Mouse (Mus musculus) small intestine, adult 2 months (tissue): ENCODE measurements at regions not wholly inside any gene's neighbourhood (a gene's known extent, or its start where the extent isn't known, plus 50 kb on each side); places are given as distances from the start of the nearest gene placed in this dataset.
A peak's percentile ranks its signal among the peaks of the same experiment; 100 is the strongest.

ENCODE experiments used
- H3K27ac ChIP-seq: fragments of 200-500 bp; 2 replicates; pipeline ENCODE4 v1.5.1; 2012; ENCODE audit warnings: low read depth, low read length, control low read depth, inconsistent platforms; ENCODE audit not compliant: insufficient read depth
- H3K27me3 ChIP-seq: fragments of 200-500 bp; 2 replicates; pipeline ENCODE4 v1.6.1; 2012; ENCODE audit warnings: mild to moderate bottlenecking, moderate library complexity, low read length, inconsistent platforms; ENCODE audit not compliant: control insufficient read depth, insufficient read depth
- H3K36me3 ChIP-seq: fragments of 200-500 bp; 2 replicates; pipeline ENCODE4 v1.6.1; 2012; ENCODE audit warnings: mild to moderate bottlenecking, low read length, control low read depth, inconsistent platforms; ENCODE audit not compliant: control insufficient read depth, insufficient read depth
- H3K4me1 ChIP-seq: fragments of 200-500 bp; 2 replicates; pipeline ENCODE4 v1.6.1; 2012; ENCODE audit warnings: low read length, inconsistent platforms, mixed read lengths; ENCODE audit not compliant: control insufficient read depth, insufficient read depth, insufficient read length
- H3K4me3 ChIP-seq: fragments of 200-500 bp; 2 replicates; pipeline ENCODE4 v1.5.1; 2012; ENCODE audit warnings: low read depth, mild to moderate bottlenecking, control low read depth, inconsistent platforms, low read length, moderate library complexity
- CTCF ChIP-seq: fragments of 200-500 bp; IDR thresholded peaks from 2 replicates; pipeline ENCODE4 v1.5.1; 2012; ENCODE audit warnings: low read depth, mild to moderate bottlenecking, control low read depth, inconsistent platforms, low read length, moderate library complexity, mixed read lengths; ENCODE audit not compliant: insufficient replicate concordance, insufficient read length; ENCODE audit errors: extremely low read depth
- POLR2A ChIP-seq: fragments of 200-500 bp; IDR thresholded peaks from 2 replicates; pipeline ENCODE4 v1.6.1; 2012; ENCODE audit warnings: low read depth, mild to moderate bottlenecking, control low read depth, inconsistent platforms, low read length, moderate library complexity
- WGBS: fragments of 180-500 bp; shearing (Covaris S2); methylation state at CpG from one replicate; pipeline ENCODE4 v1.1.7; 2018; 5-methylcytosine and 5-hydroxymethylcytosine counted together

- H3K4me3 ChIP-seq: no peak overlapping the region
- H3K27ac ChIP-seq: no peak overlapping the region
- no peaks in the 10 kb centered on the region for H3K27me3 ChIP-seq
- H3K36me3 ChIP-seq: no peaks in the 10 kb centered on the region
- no peaks in the 10 kb centered on the region for H3K4me1 ChIP-seq
- TF ChIP-seq POLR2A (no peak), CTCF (no peak)
- WGBS: 62% methylated on average over 5 of the region's 5 CpGs
These were observed 153.3 kb downstream of the Pah start for GRCm38 (mm10) chr10:87674740-87675420.

- WGBS: 66% methylated on average over 4 of the region's 4 CpGs
- Histone ChIP-seq H3K36me3 (no peaks in the 10 kb centered on the region), H3K27ac (no peak overlapping the region), H3K4me3 (no peak overlapping the region), H3K4me1 (no peaks in the 10 kb centered on the region), H3K27me3 (no peaks in the 10 kb centered on the region)
- TF ChIP-seq POLR2A (no peak), CTCF (no peak)
These were observed 154.6 kb downstream of the Pah start for GRCm38 (mm10) chr10:87676041-87676672.

DNA sequence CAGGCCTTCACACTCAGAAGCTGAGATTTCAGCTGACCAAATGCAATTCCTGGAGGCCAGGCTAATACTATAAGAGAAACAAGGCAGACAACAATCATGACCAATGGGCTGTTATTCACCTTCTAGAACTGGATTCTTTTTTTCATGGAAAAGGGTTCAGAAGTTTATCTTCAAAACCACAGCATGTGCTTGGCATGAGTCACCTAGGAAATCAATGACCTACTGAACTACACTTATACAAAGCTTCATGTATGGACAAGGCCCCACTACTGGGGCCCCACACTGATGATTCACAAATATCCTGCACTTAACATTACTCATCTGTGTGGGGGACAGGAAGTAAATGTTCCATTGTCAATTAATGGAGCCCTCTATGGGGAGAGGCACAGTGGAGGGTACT is 157.4 kb downstream of the Pah start:
- Histone ChIP-seq H3K27ac (no peak overlapping the region), H3K4me1 (no peaks in the 10 kb centered on the region), H3K4me3 (no peak overlapping the region), H3K27me3 (no peaks in the 10 kb centered on the region), H3K36me3 (no peaks in the 10 kb centered on the region)
- TF ChIP-seq POLR2A (no peak), CTCF (no peak)

GRCm38 (mm10) chr10:87686311-87686710 is 164.7 kb downstream of the Pah start:
- WGBS: 77% methylated on average over 4 of the region's 4 CpGs
- Histone ChIP-seq H3K27me3 (no peaks in the 10 kb centered on the region), H3K4me3 (no peak overlapping the region), H3K27ac (no peak overlapping the region), H3K36me3 (no peaks in the 10 kb centered on the region), H3K4me1 (no peaks in the 10 kb centered on the region)
- TF ChIP-seq POLR2A (no peak), CTCF (no peak)

GRCm38 (mm10) chr10:87686785-87687184 is 165.2 kb downstream of the Pah start:
- TF ChIP-seq CTCF (no peak), POLR2A (no peak)
- Histone ChIP-seq H3K4me3 (no peak overlapping the region), H3K27me3 (no peaks in the 10 kb centered on the region), H3K4me1 (no peaks in the 10 kb centered on the region), H3K36me3 (no peaks in the 10 kb centered on the region), H3K27ac (no peak overlapping the region)
- WGBS: 79% methylated on average over 2 of the region's 2 CpGs

DNA sequence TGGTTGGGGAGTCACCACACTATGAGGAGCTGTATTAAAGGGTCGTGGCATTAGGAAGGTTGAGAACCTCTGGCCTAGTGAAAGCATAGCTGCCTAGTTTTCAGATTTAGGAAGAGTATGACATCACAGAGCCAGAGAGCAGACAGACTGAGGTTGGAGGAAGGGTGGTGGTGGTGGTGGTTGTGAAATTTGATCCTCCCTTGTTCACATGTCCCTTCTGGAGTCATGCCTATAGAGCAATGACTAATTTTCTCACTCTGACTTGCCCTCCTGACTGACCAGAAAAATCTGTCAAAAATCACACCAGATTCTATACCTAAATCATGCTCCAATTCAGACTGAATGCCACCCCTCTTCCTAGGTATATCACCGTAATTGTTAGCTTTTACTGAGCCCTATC is 166.2 kb downstream of the Pah start:
- H3K4me3 ChIP-seq: no peak overlapping the region
- no peak for TF ChIP-seq CTCF
- 59% methylated on average over 2 of the region's 2 CpGs for WGBS
- H3K4me1 ChIP-seq: no peaks in the 10 kb centered on the region
- H3K27ac ChIP-seq: no peak overlapping the region
- H3K36me3 ChIP-seq: no peaks in the 10 kb centered on the region
- no peaks in the 10 kb centered on the region for H3K27me3 ChIP-seq

- H3K4me3 ChIP-seq: no peak overlapping the region
- H3K27me3 ChIP-seq: no peaks in the 10 kb centered on the region
- no peak overlapping the region for H3K27ac ChIP-seq
- TF ChIP-seq POLR2A (no peak), CTCF (peak; percentile 17; the same call in 1 of the 2 replicates)
- H3K36me3 ChIP-seq: no peaks in the 10 kb centered on the region
- H3K4me1 ChIP-seq: no peaks in the 10 kb centered on the region
These were observed 167.2 kb upstream of the Igf1 start for GRCm38 (mm10) chr10:87690831-87691230.
